Mouse (Mus musculus): ENCODE data around the gene Pgf. TPM values are rescaled to one million over a fixed set of nuclear protein-coding genes. Genes with fewer than 3 reads are reported as not detected.
"Not testable (repeated sequence)": the region's sequence is repeated elsewhere in the genome, so short reads cannot be mapped to it uniquely, and the experiment has no call there.

The Pgf gene
- total RNA-seq, 2 experiments from 2014 or later = 5.2 to 6.6 TPM

GRCm38 (mm10) chr12:85158801-85159200 is 18.8 kb downstream of the Pgf start:
- DNase-seq (ENCODE audit: low spot score in 2 of 2) = no peak

- DNase-seq (ENCODE audit: low spot score in 2 of 2) = no peak
These were observed 19.7 kb downstream of the Pgf start for GRCm38 (mm10) chr12:85157797-85158460.

GRCm38 (mm10) chr12:85156324-85156723 is 21.3 kb downstream of the Pgf start:
- no peak for DNase-seq (ENCODE audit: low spot score in 2 of 2)

- DNase-seq (ENCODE audit: low spot score in 2 of 2) = no peak
These were observed 24.6 kb downstream of the Pgf start for GRCm38 (mm10) chr12:85153011-85153410.

GRCm38 (mm10) chr12:85151002-85151774 is 26.4 kb downstream of the Pgf start, which contains the start of gene Rps6kl1:
Gene Rps6kl1, minus strand, starts transcription at chr12:85151264.
- DNase-seq (ENCODE audit: low spot score in 2 of 2) = peak; percentile 76 to 77

- DNase-seq (ENCODE audit: low spot score in 2 of 2) = no peak
These were observed 27.1 kb downstream of the Pgf start for GRCm38 (mm10) chr12:85150321-85151001.

- DNase-seq (ENCODE audit: low spot score in 2 of 2) = no peak
These were observed 30.7 kb downstream of the Pgf start for GRCm38 (mm10) chr12:85146881-85147280.

GRCm38 (mm10) chr12:85146355-85146754 is 31.2 kb downstream of the Pgf start:
- no peak for DNase-seq (ENCODE audit: low spot score in 2 of 2)

- DNase-seq (ENCODE audit: low spot score in 2 of 2) = no peak
These were observed 32.0 kb downstream of the Pgf start for GRCm38 (mm10) chr12:85145630-85146029.

GRCm38 (mm10) chr12:85144821-85145220 is 32.8 kb downstream of the Pgf start:
- no peak for DNase-seq (ENCODE audit: low spot score in 2 of 2)

- DNase-seq (ENCODE audit: low spot score in 2 of 2) = not testable (repeated sequence)
These were observed 33.3 kb downstream of the Pgf start for GRCm38 (mm10) chr12:85144276-85144675.

GRCm38 (mm10) chr12:85142803-85143202 is 34.8 kb downstream of the Pgf start:
- peak; percentile 77 to 85 for DNase-seq (ENCODE audit: low spot score in 2 of 2)

- no peak for DNase-seq (ENCODE audit: low spot score in 2 of 2)
These were observed 36.5 kb downstream of the Pgf start for GRCm38 (mm10) chr12:85141096-85141495.

- no peak for DNase-seq (ENCODE audit: low spot score in 2 of 2)
These were observed 37.4 kb downstream of the Pgf start for GRCm38 (mm10) chr12:85140036-85140701.

GRCm38 (mm10) chr12:85136627-85137026 is 41.0 kb downstream of the Pgf start:
- no peak for DNase-seq (ENCODE audit: low spot score in 2 of 2)

GRCm38 (mm10) chr12:85135513-85136470 is 41.8 kb downstream of the Pgf start:
- DNase-seq (ENCODE audit: low spot score in 2 of 2) = no peak

- no peak for DNase-seq (ENCODE audit: low spot score in 2 of 2)
These were observed 43.4 kb downstream of the Pgf start for GRCm38 (mm10) chr12:85134043-85134794.

- no peak for DNase-seq (ENCODE audit: low spot score in 2 of 2)
These were observed 46.2 kb downstream of the Pgf start for GRCm38 (mm10) chr12:85131361-85131760.

GRCm38 (mm10) chr12:85129426-85129978 is 48.1 kb downstream of the Pgf start:
- no peak for DNase-seq (ENCODE audit: low spot score in 2 of 2)

Measured in layer of hippocampus, postnatal 14 days (tissue).